Mouse (Mus musculus): ENCODE data around the gene Col5a3. TPM values are rescaled to one million over a fixed set of nuclear protein-coding genes. Genes with fewer than 3 reads are reported as not detected.

The Col5a3 gene
- total RNA-seq, 2 experiments from 2014 or later = 0.26 TPM; not detected in 1

- ATAC-seq (replicated peaks; ENCODE audit: low FRiP score, poor library complexity, severe bottlenecking) = no peak
Observed at GRCm38 (mm10) chr9:20756081-20756700, 58.7 kb downstream of the Col5a3 start.

GRCm38 (mm10) chr9:20754335-20754734, 60.5 kb downstream of the Col5a3 start:
- no peak for ATAC-seq (replicated peaks; ENCODE audit: low FRiP score, poor library complexity, severe bottlenecking)

GRCm38 (mm10) chr9:20751477-20752029, 63.3 kb downstream of the Col5a3 start:
- ATAC-seq (replicated peaks; ENCODE audit: low FRiP score, poor library complexity, severe bottlenecking) = no peak

DNA sequence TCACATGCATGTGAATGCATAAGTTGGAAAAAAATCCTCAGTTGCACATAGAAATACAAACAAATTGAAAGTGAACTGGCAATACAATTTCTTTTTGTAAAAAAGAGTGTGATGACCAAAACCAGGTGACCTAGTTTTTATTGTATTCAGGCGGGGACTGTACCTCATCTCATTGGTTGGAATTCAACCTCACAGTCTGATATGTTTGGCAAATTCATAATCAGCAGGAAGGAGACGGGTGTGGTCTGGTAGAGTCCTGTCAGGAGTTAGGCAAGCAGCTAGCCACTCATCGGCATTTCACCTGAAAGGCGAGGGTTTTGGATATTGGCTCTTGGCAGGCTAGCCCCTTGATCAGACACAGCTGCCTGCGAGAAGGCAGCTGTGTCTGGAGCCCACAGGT, 65.7 kb downstream of the Col5a3 start:
- ATAC-seq (replicated peaks; ENCODE audit: low FRiP score, poor library complexity, severe bottlenecking) = no peak

GRCm38 (mm10) chr9:20748540-20748939, 66.3 kb downstream of the Col5a3 start:
- no peak for ATAC-seq (replicated peaks; ENCODE audit: low FRiP score, poor library complexity, severe bottlenecking)

DNA sequence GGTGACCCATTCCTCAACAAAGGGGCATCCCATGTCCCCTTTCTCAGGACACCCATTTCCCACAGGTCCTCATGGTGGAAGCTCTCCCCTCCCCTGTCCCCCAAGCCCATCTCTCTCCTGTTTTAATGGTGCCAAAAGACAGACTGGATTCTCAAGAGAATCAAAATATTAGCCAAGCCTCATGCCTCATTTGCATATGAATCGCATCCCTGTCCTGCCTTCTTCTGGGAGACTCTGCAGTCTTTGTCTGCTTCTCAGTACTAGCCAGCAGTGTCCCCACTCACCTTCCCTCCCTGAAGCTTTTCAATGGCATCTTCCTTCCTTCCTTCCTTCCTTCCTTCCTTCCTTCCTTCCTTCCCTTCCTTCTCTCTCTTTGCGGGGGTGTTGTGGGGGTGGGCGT, 67.2 kb downstream of the Col5a3 start:
- no peak for ATAC-seq (replicated peaks; ENCODE audit: low FRiP score, poor library complexity, severe bottlenecking)

DNA sequence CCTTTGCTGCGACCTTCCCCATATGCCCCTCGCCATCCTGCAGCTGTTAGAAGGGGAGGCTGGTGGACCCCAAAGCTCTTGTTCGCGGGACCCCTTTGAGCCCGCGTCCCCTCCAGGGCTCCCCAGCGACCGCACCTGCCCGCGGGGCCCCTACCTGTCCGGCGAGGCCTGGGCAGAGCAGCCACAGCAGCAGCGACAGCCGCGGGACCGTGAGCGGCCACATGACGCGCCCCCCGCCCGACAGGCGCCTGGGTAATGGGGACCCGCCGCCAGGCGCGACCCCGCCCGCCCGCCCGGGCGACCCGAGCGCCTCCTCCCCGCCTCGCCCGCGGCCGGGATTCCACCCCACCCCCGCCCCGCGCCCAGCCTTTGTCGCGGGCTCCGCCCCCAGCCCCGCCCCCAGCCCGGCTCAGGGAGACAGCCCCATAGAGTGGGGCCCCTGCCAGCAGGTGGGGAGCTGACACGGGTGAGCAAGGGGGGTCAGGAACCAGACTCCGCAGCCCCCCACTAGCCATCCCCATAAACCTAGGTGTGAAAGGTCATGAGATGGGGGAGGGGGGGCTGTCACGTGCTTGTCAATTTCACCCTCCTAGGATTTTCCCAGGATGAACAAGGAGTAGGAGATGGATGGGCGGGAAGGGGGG, 68.7 kb downstream of the Col5a3 start, which contains the start of gene Olfm2:
TSS of gene Olfm2 (minus strand) at position 333 of the 644 bp plus-strand sequence.
- ATAC-seq (replicated peaks; ENCODE audit: low FRiP score, poor library complexity, severe bottlenecking) = no peak

GRCm38 (mm10) chr9:20745129-20745966, 69.5 kb downstream of the Col5a3 start:
- ATAC-seq (replicated peaks; ENCODE audit: low FRiP score, poor library complexity, severe bottlenecking) = no peak

DNA sequence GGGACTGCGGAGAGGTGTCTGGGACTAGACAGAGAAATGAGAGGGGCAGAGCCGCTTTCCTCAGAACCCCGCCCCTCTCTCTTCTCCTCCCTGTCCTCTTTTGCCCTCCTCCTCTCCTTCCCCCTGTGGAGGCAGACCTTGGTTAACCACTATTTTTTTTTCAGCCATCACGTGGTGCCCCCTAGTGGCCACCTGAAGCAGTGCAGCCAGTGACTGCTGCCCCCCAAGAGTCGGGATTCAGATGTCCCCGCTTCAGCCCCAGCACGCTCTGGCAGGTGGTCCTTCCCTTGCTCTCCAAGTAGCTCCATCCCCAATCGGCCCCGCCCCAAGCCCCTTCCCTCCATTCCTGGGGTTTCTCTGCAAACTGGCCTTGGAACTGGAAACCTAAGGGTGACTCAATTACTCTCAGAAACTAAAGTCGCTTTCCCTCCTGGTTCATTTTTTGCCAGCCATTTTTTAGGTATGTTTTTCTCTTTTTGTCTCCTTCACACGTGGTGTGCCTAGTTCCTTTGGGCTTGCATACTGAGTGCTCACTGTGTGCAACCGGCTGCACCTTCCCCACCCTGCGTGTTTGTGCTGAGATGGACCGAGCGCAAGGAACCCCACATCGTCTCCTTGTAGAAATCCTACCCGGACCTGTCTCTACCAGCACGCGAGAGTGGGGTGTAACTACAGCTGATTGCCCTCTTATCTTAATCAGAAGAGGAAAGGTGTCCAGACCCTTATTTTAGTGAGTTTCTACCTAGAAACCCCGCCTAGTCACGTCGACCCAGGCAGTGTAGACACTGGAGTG, 70.7 kb downstream of the Col5a3 start:
- ATAC-seq (replicated peaks; ENCODE audit: low FRiP score, poor library complexity, severe bottlenecking) = 0 out of 2 replicates have a peak, but pooled peaks have one; percentile 27

DNA sequence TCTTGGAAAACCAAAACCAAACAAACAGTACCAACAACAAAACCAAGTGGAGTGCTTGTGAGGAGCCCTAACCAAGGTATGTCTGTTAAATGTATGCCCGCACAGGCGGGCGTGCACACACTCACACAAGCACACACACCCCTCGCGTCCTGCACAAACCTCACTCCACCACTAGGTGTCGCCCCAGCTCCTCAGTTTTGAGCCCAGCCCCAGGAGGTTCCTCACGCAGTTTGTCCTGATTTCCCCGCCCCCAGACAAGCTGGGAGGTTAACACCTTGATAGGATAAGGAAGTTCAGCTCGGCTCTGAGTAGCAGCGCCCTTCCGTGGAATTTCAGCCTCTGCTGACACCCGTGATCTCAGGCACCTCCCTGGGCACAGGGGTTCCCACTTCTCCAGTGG, 74.5 kb downstream of the Col5a3 start:
- peak; percentile 76 for ATAC-seq (replicated peaks; ENCODE audit: low FRiP score, poor library complexity, severe bottlenecking)

DNA sequence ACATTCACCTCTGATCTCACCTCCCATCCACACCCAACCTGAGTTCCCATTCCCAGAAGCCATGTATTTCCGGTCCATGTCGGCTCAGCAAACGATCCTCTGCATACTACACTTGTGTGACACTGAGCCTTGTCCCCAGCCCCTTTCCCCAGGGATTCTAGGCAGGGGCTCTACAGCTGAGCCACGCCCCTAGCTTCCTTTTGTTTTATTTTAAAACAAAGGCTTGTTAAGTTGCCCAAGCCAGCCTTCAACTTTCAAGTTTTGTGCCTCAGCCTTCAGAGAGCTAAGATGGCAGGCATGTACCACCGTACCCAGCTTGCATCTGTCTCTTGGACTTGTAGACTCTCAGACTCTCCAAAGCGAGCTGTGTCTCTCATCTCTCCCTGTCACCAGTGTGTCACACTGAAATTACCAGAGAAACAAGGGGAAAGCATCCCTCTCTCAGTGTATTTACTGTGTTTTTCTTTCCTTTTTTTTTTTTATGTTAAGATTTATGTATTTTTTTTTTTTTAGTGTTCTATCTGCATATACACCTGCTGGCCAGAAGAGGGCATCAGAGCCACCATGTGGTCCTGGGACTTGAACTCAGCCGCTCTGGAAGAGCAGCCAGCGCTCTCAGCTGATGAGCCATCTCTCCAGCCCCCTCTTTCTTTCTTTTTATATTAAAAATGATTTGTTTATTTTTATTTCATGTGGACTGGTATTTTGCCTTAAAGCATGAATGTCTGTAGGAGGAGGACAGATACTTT, 76.4 kb downstream of the Col5a3 start:
- ATAC-seq (replicated peaks; ENCODE audit: low FRiP score, poor library complexity, severe bottlenecking) = no peak

- ATAC-seq (replicated peaks; ENCODE audit: low FRiP score, poor library complexity, severe bottlenecking) = no peak
Observed at GRCm38 (mm10) chr9:20737227-20737626, 77.6 kb downstream of the Col5a3 start.

DNA sequence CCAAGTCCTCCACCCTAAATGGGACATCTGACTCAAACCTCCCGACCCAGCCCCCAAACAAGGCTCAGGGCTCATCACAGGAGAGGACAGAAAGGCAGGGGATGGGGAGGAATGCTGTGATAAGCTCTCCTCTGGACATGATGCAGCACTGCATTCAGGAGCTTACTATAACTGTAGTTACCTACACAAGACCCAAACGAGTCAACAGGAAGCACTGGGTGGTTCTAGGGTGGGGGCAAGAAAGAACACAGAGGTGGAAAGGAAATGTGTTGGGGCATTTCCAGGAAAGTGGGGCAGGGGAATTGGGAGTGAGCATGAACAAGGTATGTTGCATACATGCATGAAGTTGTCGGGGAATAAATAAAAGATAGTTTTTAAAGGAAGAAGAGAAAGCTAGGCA, 80.2 kb downstream of the Col5a3 start:
- no peak for ATAC-seq (replicated peaks; ENCODE audit: low FRiP score, poor library complexity, severe bottlenecking)

DNA sequence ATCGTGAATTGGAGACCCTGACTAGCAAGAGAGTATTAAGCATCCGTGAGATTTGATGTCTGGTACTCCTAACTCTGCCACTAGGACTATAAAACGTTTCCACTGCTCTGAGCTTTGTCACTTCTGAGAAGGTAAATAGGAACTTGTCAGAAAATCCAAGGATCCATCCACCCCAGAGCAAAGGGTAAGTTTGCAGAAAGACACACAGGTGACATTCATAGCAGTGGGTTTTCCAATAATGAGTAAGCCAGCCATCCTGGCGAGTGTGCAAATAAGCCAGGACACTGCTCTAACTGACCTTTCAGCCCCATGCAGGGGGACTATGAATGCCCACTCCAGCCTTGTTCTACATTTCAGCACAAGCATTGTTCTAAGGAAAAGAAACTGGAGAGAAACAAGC, 83.1 kb downstream of the Col5a3 start:
- ATAC-seq (replicated peaks; ENCODE audit: low FRiP score, poor library complexity, severe bottlenecking) = no peak

DNA sequence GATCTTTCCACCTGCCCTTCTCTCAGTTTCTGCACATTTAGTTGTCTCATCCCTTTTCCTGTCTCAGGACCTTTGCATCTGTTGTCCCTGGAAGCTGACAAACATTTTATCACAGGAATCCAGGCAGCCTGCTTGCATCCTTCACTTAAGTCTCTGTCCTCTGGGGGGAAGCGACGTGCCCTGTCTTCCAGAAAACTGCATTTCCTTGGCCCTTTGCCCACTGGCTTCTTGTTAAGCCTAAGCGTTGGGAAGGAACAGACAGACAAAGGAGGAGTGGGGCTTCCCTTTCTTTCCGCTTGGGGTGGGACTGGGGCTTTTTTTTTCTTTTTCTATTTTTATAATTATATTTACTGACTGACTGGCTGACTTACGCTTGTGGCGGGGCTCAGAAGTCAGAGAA, 85.4 kb downstream of the Col5a3 start:
- ATAC-seq (replicated peaks; ENCODE audit: low FRiP score, poor library complexity, severe bottlenecking) = no peak

GRCm38 (mm10) chr9:20727601-20728113, 87.2 kb downstream of the Col5a3 start:
- no peak for ATAC-seq (replicated peaks; ENCODE audit: low FRiP score, poor library complexity, severe bottlenecking)

GRCm38 (mm10) chr9:20726859-20727600, 87.8 kb downstream of the Col5a3 start:
- ATAC-seq (replicated peaks; ENCODE audit: low FRiP score, poor library complexity, severe bottlenecking) = no peak

All from erythroblast, adult 5-6 weeks (primary cell).